Mouse (Mus musculus) hindbrain, postnatal 0 days (tissue): ENCODE measurements around the gene Ssu72. TPM values are rescaled to one million over a fixed set of nuclear protein-coding genes. Genes with fewer than 3 reads are reported as not detected.
A peak's percentile ranks its signal among the peaks of the same experiment; 100 is the strongest.

ENCODE experiments used
- ATAC-seq: fragments of 200-750 bp; cut with Nextera tagmentation; 2 replicates; pipeline ENCODE4 v1.8.0; 2017; ENCODE audit warnings: mild to moderate bottlenecking, moderate TSS enrichment, moderate library complexity
- DNase-seq: peaks from one replicate; pipeline ENCODE4 v3.0.0-alpha.2; 2015; ENCODE audit warnings: low spot score
- H3K27ac ChIP-seq: fragments of 300-500 bp; sonication (generic); 2 replicates; pipeline ENCODE4 v1.5.1; 2014; ENCODE audit warnings: mild to moderate bottlenecking
- H3K27me3 ChIP-seq: fragments of 300-500 bp; sonication (generic); 2 replicates; pipeline ENCODE4 v1.6.1; 2014; ENCODE audit warnings: low read length, mixed read lengths; ENCODE audit not compliant: insufficient read depth
- H3K36me3 ChIP-seq: fragments of 300-500 bp; sonication (generic); 2 replicates; pipeline ENCODE4 v1.6.1; 2014; ENCODE audit warnings: low read length, mixed read lengths; ENCODE audit not compliant: insufficient read depth
- H3K4me1 ChIP-seq: fragments of 300-500 bp; sonication (generic); 2 replicates; pipeline ENCODE4 v1.6.1; 2014; ENCODE audit warnings: antibody characterized with exemption, low read length, mixed read lengths; ENCODE audit not compliant: insufficient read depth
- H3K4me2 ChIP-seq: fragments of 300-500 bp; sonication (generic); 2 replicates; pipeline ENCODE4 v1.6.1; 2014; ENCODE audit warnings: low read depth, mild to moderate bottlenecking, low read length, moderate library complexity, mixed read lengths
- H3K4me3 ChIP-seq: fragments of 300-500 bp; sonication (generic); 2 replicates; pipeline ENCODE4 v1.5.1; 2014; ENCODE audit warnings: low read length
- H3K9ac ChIP-seq: fragments of 300-500 bp; sonication (generic); replicated peaks from 2 replicates; pipeline ENCODE4 v1.6.1; 2014; ENCODE audit warnings: mild to moderate bottlenecking, low read length, moderate library complexity, mixed read lengths
- H3K9me3 ChIP-seq: fragments of 300-500 bp; sonication (generic); 2 replicates; pipeline ENCODE4 v1.6.1; 2016; ENCODE audit warnings: low read length, mixed read lengths
- CTCF ChIP-seq: IDR thresholded peaks from 2 replicates; pipeline ENCODE4 v1.5.1; 2016; ENCODE audit warnings: antibody characterized with exemption, control low read depth, low read depth
- WGBS: fragments of 180-500 bp; shearing (Covaris S2); extraction: QIAGEN DNeasy Blood & Tissue Kit; methylation state at CpG from one replicate; pipeline ENCODE4 v1.1.7; 2014; 5-methylcytosine and 5-hydroxymethylcytosine counted together
- polyA plus RNA-seq: library from polyadenylated mRNA; unstranded; fragments of >200 nt; fragmentation: Nextera tagmentation; extraction: Ambion mirVana; gene quantifications from 2 replicates; pipeline ENCODE4 v1.2.1, GENCODE M21; 2015
- total RNA-seq: library from RNA; depleted of rRNA; stranded (reverse); fragments of >200 nt; gene quantifications from 2 replicates; pipeline ENCODE4 v1.2.3, GENCODE M21; 2014

Gene Ssu72
- total and polyA plus RNA-seq, 2 experiments from 2014 or later = 110 to 165 TPM

DNA sequence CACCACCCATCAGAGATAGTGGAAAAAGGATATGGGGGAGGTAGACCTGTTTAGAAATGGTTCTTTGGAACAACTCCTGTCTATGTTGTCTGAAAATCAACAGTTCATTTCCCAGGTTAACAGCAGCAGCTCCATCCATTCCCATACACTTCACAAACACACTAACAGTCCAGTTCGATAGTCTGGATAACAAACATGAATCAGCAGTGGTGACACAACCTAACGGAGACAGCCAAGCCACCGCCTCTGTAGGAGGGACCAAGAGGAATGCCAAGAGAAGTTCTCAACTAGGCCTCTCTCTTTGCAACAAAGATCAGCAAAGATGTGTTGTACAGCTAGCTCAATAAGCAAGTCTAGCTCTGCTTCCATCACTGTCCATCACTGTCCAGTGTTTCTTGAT is 57.8 kb downstream of the Ssu72 start:
- Histone ChIP-seq H3K27ac (no peak overlapping the region), H3K4me2 (no peak overlapping the region), H3K36me3 (no peaks in the 10 kb centered on the region; the same call in 1 of the 2 replicates), H3K4me1 (peaks cover 14% of the 10 kb centered on the region), H3K4me3 (no peak overlapping the region), H3K27me3 (no peaks in the 10 kb centered on the region), H3K9me3 (no peaks in the 10 kb centered on the region), H3K9ac (no peak overlapping the region; the same call in 1 of the 2 replicates)
- ATAC-seq (no peak), DNase-seq (no peak)
- TF ChIP-seq CTCF = no peak
- WGBS = 87% methylated on average over 3 of the region's 3 CpGs

- H3K9me3 ChIP-seq = no peaks in the 10 kb centered on the region
- 57% methylated on average over 5 of the region's 5 CpGs for WGBS
- peak overlapping the region; percentile 66 for H3K9ac ChIP-seq
- no peaks in the 10 kb centered on the region for H3K36me3 ChIP-seq
- peak overlapping the region; percentile 75 for H3K27ac ChIP-seq
- H3K4me1 ChIP-seq = peaks cover 4% of the 10 kb centered on the region
- TF ChIP-seq CTCF = no peak
- H3K4me2 ChIP-seq = peak overlapping the region; percentile 75
- ATAC-seq = no peak
- peak overlapping the region; percentile 42 for H3K4me3 ChIP-seq
- no peak for DNase-seq
- H3K27me3 ChIP-seq = no peaks in the 10 kb centered on the region
These were observed 64.9 kb downstream of the Ssu72 start for GRCm38 (mm10) chr4:155769496-155769879.

DNA sequence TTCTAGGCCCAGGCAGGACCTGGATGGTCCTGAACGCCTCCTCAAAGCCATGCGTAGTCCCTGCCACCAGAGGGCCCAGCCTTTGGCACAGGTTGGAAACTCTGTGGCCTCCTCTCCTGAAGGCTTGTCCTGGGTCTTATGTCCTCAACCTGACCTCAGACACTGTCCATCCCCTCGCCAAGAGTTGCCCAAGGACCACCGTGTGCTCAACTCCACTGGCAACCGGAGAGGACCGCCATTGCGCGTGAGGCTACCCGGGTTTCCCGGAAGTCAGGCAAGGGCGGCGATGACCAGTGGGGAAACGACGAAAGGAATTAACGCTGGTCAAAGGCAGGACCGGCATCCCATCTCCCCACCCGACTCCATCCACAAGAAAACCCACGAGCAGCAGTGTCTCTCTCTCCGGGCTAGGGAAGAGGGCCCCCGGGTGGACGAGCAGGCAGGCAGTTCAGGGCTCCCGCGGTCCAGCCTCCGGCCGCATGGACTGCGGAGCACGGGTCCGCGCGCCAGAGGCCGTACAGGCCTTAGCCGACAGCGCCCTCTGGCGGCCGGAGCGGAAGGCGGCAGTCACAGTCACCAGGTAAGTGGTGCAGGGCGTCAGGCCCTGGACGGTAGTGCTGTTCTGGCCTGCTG is 65.4 kb downstream of the Ssu72 start:
- Histone ChIP-seq H3K4me2 (peak overlapping the region; percentile 75), H3K4me3 (peak overlapping the region; percentile 42), H3K9ac (peak overlapping the region; percentile 66), H3K36me3 (no peaks in the 10 kb centered on the region), H3K27me3 (no peaks in the 10 kb centered on the region), H3K4me1 (peaks cover 8% of the 10 kb centered on the region), H3K27ac (peak overlapping the region; percentile 75), H3K9me3 (no peaks in the 10 kb centered on the region)
- ATAC-seq (peak; percentile 85), DNase-seq (peak; percentile 93)
- TF ChIP-seq CTCF = peak; percentile 90
- WGBS = 2% methylated on average over 39 of the region's 39 CpGs

DNA sequence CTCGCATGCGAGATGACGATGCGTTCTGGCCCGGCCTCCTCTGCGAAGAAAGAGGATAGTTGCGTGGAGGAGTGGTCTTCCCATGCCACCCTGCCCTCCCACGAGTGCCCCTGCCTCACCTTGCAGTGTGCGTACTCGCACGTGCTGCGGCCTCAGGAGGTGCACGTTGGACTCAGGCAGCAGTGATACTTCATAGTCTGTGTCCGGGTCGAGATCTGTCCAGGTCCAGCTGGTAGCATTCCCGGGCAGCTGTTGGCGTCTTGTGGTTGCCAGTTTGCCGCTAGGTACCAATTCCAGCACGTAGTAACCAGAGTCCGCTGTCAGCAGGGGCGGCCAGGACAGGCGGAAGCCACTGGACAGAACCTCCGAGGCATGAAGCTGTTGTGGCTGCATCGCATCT is 66.0 kb downstream of the Ssu72 start:
- ATAC-seq (peak; percentile 22), DNase-seq (no peak)
- Histone ChIP-seq H3K4me1 (peaks cover 13% of the 10 kb centered on the region), H3K9ac (peak overlapping the region; percentile 66), H3K27ac (peak overlapping the region; percentile 75; the same call in 1 of the 2 replicates), H3K4me3 (peak overlapping the region; percentile 42), H3K27me3 (no peaks in the 10 kb centered on the region), H3K9me3 (no peaks in the 10 kb centered on the region), H3K36me3 (no peaks in the 10 kb centered on the region), H3K4me2 (peak overlapping the region; percentile 75)
- no peak for TF ChIP-seq CTCF
- 42% methylated on average over 24 of the region's 24 CpGs for WGBS

DNA sequence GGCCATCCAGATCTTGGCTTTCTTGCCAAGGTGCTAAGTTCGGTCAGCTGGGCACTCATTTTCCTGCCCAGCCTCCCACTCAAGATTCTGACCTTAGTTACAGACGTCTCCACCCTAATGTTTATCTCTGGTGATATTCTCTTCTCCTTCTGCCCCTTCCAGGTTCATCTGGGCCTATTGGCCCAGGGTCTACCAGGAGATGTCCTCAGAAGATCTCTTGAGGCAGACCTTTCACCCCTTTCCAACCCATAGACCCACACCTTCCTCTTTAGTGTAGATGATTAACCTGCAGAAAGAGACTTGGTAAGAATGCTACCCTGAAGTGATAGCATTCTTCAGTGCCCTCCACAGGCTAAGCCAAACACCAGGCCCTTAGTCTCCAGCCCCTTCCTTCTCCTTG is 67.1 kb downstream of the Ssu72 start:
- 81% methylated on average over 2 of the region's 2 CpGs for WGBS
- H3K36me3 ChIP-seq = no peaks in the 10 kb centered on the region
- no peak overlapping the region for H3K27ac ChIP-seq
- no peaks in the 10 kb centered on the region for H3K27me3 ChIP-seq
- DNase-seq (no peak), ATAC-seq (no peak)
- H3K9me3 ChIP-seq = no peaks in the 10 kb centered on the region
- no peak overlapping the region for H3K9ac ChIP-seq
- H3K4me1 ChIP-seq = peaks cover 13% of the 10 kb centered on the region
- TF ChIP-seq CTCF = no peak
- H3K4me2 ChIP-seq = peak overlapping the region; percentile 67; the same call in 1 of the 2 replicates
- no peak overlapping the region for H3K4me3 ChIP-seq

GRCm38 (mm10) chr4:155772786-155773185 is 68.2 kb downstream of the Ssu72 start:
- H3K4me1 ChIP-seq = peaks cover 13% of the 10 kb centered on the region
- no peaks in the 10 kb centered on the region for H3K36me3 ChIP-seq

More at GRCm38 (mm10) chr4:155772786-155773185, 68.2 kb downstream of the Ssu72 start:
- Histone ChIP-seq H3K9ac (no peak overlapping the region), H3K4me2 (peak overlapping the region; percentile 67), H3K27ac (no peak overlapping the region), H3K4me3 (0 out of 2 replicates have a peak overlapping the region, but pooled peaks have one; percentile 35), H3K27me3 (no peaks in the 10 kb centered on the region), H3K9me3 (no peaks in the 10 kb centered on the region)
- ATAC-seq = no peak
- no peak for TF ChIP-seq CTCF
- no peak for DNase-seq
- 84% methylated on average over 13 of the region's 13 CpGs for WGBS
